Mouse (Mus musculus) forebrain, embryonic 16.5 days (tissue): ENCODE results near the gene Panx3. TPM values are rescaled to one million over a fixed set of nuclear protein-coding genes. Genes with fewer than 3 reads are reported as not detected.
A peak's percentile ranks its signal among the peaks of the same experiment; 100 is the strongest.

ENCODE experiments used
- ATAC-seq: fragments of 200-750 bp; cut with Nextera tagmentation; 2 replicates; pipeline ENCODE4 v1.8.0; 2017; ENCODE audit warnings: mild to moderate bottlenecking, moderate library complexity
- H3K27ac ChIP-seq: fragments of 300-500 bp; sonication (generic); 2 replicates; pipeline ENCODE4 v1.5.1; 2014; ENCODE audit warnings: low read length, control low read depth
- H3K27me3 ChIP-seq: fragments of 300-500 bp; sonication (generic); replicated peaks from 2 replicates; pipeline ENCODE4 v1.6.1; 2014; ENCODE audit warnings: low read length; ENCODE audit not compliant: control insufficient read depth, insufficient read depth
- H3K36me3 ChIP-seq: fragments of 300-500 bp; sonication (generic); 2 replicates; pipeline ENCODE4 v1.6.1; 2014; ENCODE audit not compliant: control insufficient read depth, insufficient read depth
- H3K4me1 ChIP-seq: fragments of 300-500 bp; sonication (generic); replicated peaks from 2 replicates; pipeline ENCODE4 v1.6.1; 2014; ENCODE audit warnings: low read length; ENCODE audit not compliant: control insufficient read depth, insufficient read depth
- H3K4me2 ChIP-seq: fragments of 300-500 bp; sonication (generic); 2 replicates; pipeline ENCODE4 v1.6.1; 2014; ENCODE audit warnings: mild to moderate bottlenecking, low read length, control low read depth
- H3K4me3 ChIP-seq: fragments of 300-500 bp; sonication (generic); replicated peaks from 2 replicates; pipeline ENCODE4 v1.5.1; 2014; ENCODE audit warnings: mild to moderate bottlenecking, low read length, control low read depth
- H3K9ac ChIP-seq: fragments of 300-500 bp; sonication (generic); replicated peaks from 2 replicates; pipeline ENCODE4 v1.6.1; 2014; ENCODE audit warnings: low read depth, low read length, control low read depth
- H3K9me3 ChIP-seq: fragments of 300-500 bp; sonication (generic); 2 replicates; pipeline ENCODE4 v1.6.1; 2016; ENCODE audit warnings: low read length; ENCODE audit not compliant: control insufficient read depth
- WGBS: fragments of 180-500 bp; shearing (Covaris S2); extraction: QIAGEN DNeasy Blood & Tissue Kit; methylation state at CpG from one replicate; pipeline ENCODE4 v1.1.7; 2014; 5-methylcytosine and 5-hydroxymethylcytosine counted together
- polyA plus RNA-seq: library from polyadenylated mRNA; unstranded; fragments of >200 nt; fragmentation: Nextera tagmentation; extraction: Ambion mirVana; gene quantifications from 2 replicates; pipeline ENCODE4 v1.2.1, GENCODE M21; 2015

The Panx3 gene
- polyA plus RNA-seq, 1 experiment from 2014 or later: not detected

DNA sequence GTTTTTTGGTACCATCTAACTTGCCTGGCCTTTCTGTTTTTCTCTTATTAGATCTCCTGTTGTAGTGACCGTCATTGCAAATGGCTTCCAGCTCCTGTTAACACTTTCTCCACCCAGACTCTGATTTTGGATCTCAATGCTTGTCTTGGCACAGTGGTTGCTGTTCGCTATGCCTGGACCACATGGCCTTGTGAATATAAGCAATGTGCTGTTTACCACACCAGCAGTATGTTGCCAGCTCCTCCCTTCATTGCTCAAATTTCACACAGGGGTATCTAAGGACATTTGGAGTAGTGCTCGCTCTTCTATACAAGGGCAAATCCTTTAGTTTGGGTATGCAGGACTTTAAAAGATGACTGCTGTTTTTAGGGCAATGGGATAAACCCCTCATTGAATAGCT is 22.8 kb downstream of the Panx3 start:
- Histone ChIP-seq H3K27ac (no peak overlapping the region), H3K27me3 (no peaks in the 10 kb centered on the region), H3K9me3 (no peaks in the 10 kb centered on the region), H3K9ac (no peak overlapping the region), H3K4me1 (no peaks in the 10 kb centered on the region), H3K36me3 (peaks cover 21% of the 10 kb centered on the region), H3K4me2 (no peak overlapping the region), H3K4me3 (no peak overlapping the region)
- 0 out of 2 replicates have a peak, but pooled peaks have one; percentile 33 for ATAC-seq
- 74% methylated on average over 3 of the region's 3 CpGs for WGBS

DNA sequence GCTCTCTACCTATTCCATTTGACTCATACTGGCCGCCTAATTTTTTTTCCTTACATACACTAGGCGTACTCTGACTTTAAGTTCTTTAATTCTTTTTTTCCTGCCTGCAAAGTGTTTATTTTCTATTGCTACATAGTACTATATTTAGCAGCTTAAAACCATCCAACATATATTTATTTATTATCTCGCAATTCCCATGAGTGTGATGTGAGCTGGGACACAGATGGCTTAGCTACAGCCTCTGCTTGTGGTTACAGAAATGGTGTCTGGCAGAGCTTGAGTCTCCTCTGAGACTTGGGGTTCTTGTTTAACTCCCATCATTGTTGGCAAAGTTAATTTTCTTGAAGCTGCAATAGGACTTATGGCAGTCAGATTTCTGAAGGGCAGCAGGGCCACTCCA is 30.3 kb downstream of the Panx3 start:
- H3K27me3 ChIP-seq: no peaks in the 10 kb centered on the region
- no peak; the same call in 1 of the 2 replicates for ATAC-seq
- no peaks in the 10 kb centered on the region for H3K36me3 ChIP-seq
- no peak overlapping the region for H3K27ac ChIP-seq
- H3K9ac ChIP-seq: no peak overlapping the region
- H3K9me3 ChIP-seq: no peaks in the 10 kb centered on the region
- H3K4me2 ChIP-seq: no peak overlapping the region
- 83% methylated on average over 3 of the region's 3 CpGs for WGBS
- H3K4me3 ChIP-seq: no peak overlapping the region
- no peaks in the 10 kb centered on the region for H3K4me1 ChIP-seq

DNA sequence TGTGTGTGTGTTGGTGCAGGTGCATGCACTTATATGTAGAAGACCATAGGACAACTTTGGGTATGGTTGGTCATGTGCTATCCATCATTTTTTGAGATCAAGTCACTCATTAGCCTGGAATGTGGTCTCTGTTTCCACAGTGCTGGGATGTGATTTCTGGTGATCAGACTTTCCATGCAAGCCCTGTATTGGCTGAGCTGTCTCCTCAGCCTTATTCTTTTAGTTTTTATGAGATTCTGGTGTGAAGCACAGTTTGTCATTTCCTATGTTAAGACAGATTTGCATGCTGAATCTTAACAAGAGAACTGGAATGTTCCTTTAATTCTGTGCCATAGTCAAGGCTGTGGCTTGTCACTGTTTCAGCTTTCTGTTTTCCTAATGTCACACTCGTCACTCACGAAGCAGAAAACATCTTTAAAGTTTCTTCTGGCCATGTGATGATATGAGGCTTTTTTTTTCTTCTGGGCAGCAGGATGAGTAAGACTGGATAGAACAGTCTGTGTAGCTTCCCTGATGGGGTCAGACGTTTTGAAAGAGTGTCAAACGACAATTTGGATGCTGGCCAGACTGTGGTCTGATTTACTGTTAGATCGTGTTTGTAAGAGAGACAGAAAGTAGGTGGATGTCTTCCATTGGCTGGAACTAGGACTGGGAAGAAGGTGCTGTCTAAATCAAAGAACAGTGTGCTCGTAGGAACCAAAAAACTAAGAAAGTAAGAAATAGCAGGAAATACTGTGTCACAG is 32.1 kb downstream of the Panx3 start:
- H3K27ac ChIP-seq: no peak overlapping the region
- no peak overlapping the region for H3K9ac ChIP-seq
- H3K4me2 ChIP-seq: no peak overlapping the region
- no peaks in the 10 kb centered on the region for H3K9me3 ChIP-seq
- H3K27me3 ChIP-seq: no peaks in the 10 kb centered on the region
- peak; percentile 54 for ATAC-seq
- no peaks in the 10 kb centered on the region for H3K4me1 ChIP-seq
- H3K36me3 ChIP-seq: no peaks in the 10 kb centered on the region
- H3K4me3 ChIP-seq: no peak overlapping the region
- 53% methylated on average over 6 of the region's 6 CpGs for WGBS

DNA sequence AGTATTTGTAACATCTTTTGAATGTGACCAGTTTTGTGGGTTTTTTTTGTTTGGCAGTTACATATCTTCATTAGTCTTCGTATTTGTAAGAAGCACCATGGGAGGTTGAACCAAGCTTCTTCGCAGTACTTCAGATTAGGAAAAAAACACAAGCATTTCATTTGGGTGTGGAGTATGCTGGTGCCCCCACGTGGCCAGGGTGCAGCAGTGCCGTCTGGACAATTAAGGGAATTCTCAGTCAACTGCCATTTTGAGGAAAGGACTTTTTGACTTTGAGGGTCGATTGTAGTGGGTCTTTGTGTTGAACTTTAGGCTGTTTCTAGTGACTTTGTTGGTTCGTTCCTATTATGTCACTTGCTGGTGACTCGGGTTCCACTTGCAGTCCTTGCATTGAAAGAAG is 32.7 kb downstream of the Panx3 start:
- peak; percentile 49 for ATAC-seq

DNA sequence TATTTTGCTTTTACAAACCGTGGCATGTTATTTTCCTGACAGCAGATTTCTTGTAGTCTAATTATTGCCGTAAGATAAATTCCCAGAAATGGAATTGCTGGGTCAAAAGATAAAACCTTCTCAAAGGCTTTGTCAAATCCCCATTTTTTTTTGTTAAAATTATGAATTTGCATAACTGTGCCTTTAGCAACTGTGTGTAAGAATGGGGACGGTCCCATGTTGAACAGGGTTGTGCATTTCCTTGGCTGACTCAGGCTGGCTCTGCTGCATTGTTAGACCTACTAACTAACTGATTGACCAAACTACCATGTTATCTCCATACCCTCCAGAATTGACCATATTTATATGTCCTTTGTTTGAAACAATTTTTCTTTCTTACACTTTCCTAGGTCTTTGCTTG is 34.8 kb downstream of the Panx3 start:
- H3K27me3 ChIP-seq: no peaks in the 10 kb centered on the region
- H3K4me2 ChIP-seq: no peak overlapping the region
- H3K27ac ChIP-seq: no peak overlapping the region
- no peaks in the 10 kb centered on the region for H3K9me3 ChIP-seq
- no peak overlapping the region for H3K4me3 ChIP-seq
- no peak overlapping the region for H3K9ac ChIP-seq
- no peaks in the 10 kb centered on the region for H3K36me3 ChIP-seq
- no peaks in the 10 kb centered on the region for H3K4me1 ChIP-seq
- no peak for ATAC-seq
- WGBS: 86% methylated on average over 3 of the region's 3 CpGs

More for the DNA sequence above, 32.7 kb downstream of the Panx3 start:
- Histone ChIP-seq H3K4me2 (no peak overlapping the region), H3K27me3 (no peaks in the 10 kb centered on the region), H3K27ac (no peak overlapping the region), H3K36me3 (no peaks in the 10 kb centered on the region), H3K4me3 (no peak overlapping the region), H3K4me1 (no peaks in the 10 kb centered on the region), H3K9ac (no peak overlapping the region), H3K9me3 (no peaks in the 10 kb centered on the region)
- WGBS: 14% methylated on average over 7 of the region's 7 CpGs

DNA sequence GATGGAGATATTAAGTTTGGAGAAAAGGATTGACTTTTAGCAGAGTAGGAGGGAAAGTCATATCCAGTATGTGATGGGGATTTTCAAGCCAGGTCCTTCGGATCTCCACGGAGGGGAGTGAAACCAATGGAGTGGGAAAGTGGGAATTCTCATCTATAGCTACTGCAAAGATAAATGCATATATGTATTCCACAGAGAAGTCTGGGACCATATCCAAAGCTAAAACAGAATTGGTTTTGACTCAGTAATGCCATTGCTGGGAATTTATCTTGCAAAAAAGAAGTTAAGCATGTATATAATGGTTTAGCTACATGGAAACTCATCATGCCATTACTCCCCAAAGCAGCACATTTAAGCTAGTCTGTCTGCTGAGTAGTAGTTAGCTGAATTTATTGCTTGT is 36.7 kb downstream of the Panx3 start:
- WGBS: 78% methylated on average over 2 of the region's 2 CpGs
- H3K4me2 ChIP-seq: no peak overlapping the region
- no peaks in the 10 kb centered on the region for H3K9me3 ChIP-seq
- no peak overlapping the region for H3K9ac ChIP-seq
- H3K4me3 ChIP-seq: no peak overlapping the region
- no peaks in the 10 kb centered on the region for H3K4me1 ChIP-seq
- no peak overlapping the region for H3K27ac ChIP-seq
- H3K27me3 ChIP-seq: no peaks in the 10 kb centered on the region
- ATAC-seq: no peak
- no peaks in the 10 kb centered on the region for H3K36me3 ChIP-seq

DNA sequence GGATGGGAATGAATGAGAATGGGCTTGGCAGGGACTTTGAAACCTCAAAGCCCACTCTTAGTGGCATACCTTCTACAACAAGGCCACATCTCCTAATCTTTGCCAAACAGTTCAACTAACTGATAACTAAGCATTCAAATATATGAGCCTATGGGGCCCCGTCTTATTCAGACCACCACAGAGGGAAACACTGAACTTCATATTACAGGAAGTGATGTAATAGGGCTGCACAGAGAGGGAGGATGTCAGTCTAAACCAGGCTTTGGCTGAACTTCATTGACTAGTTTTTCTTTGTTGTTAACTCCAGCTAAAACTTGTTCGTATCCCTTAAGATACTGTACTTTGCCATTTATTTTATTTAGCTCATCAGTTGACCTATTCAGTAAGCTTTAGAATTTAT is 39.1 kb downstream of the Panx3 start:
- H3K4me1 ChIP-seq: peaks cover 17% of the 10 kb centered on the region
- no peak overlapping the region for H3K9ac ChIP-seq
- H3K4me3 ChIP-seq: no peak overlapping the region
- no peaks in the 10 kb centered on the region for H3K9me3 ChIP-seq
- H3K36me3 ChIP-seq: no peaks in the 10 kb centered on the region
- no peaks in the 10 kb centered on the region for H3K27me3 ChIP-seq
- no peak overlapping the region for H3K27ac ChIP-seq
- 93% methylated on average over 2 of the region's 2 CpGs for WGBS
- H3K4me2 ChIP-seq: no peak overlapping the region
- ATAC-seq: no peak

DNA sequence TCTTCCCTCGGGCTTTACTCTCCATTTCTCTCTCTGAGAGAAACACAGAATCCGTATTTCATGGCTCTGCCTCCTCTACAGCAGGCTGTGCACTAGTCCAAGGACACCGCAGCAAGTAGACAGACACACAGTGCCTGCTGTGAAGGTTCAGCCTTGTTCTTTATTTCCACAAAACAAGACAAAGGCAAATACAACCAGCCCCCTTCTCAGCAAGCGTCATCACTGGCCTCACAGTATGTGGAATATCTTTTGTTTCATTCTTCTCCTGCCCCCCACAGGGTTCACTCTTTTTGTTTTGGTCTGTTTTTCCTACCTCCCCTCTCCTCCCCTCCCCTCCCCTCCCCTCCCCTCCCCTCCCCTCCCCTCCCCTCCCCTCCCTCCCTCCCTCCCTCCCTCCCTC is 40.5 kb downstream of the Panx3 start:
- no peak overlapping the region for H3K4me3 ChIP-seq
- 42% methylated on average over 4 of the region's 4 CpGs for WGBS
- no peak overlapping the region for H3K9ac ChIP-seq
- no peaks in the 10 kb centered on the region for H3K36me3 ChIP-seq
- ATAC-seq: no peak
- no peak overlapping the region for H3K27ac ChIP-seq
- H3K9me3 ChIP-seq: no peaks in the 10 kb centered on the region
- H3K4me2 ChIP-seq: no peak overlapping the region
- H3K4me1 ChIP-seq: peaks cover 25% of the 10 kb centered on the region
- H3K27me3 ChIP-seq: no peaks in the 10 kb centered on the region

DNA sequence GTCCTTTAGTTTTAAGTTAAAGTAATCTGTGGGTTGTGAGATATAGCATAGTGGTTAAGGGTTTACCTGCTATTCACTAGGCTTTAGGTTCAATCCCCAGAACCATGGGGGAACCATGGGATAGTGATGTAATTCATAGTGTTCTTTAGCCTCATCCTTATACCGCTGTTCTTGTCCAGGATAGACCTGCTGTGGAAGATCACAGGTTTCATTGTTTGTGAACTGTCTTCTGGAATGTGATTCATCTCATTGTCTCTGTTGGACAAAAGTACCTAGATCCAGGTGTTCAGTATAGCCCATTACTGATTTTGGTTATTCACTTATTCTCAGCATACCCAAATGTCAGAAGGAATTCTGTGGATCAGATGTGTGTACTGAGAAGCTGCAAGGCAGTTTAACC is 41.8 kb downstream of the Panx3 start:
- no peak overlapping the region for H3K27ac ChIP-seq
- H3K4me3 ChIP-seq: no peak overlapping the region
- H3K9ac ChIP-seq: no peak overlapping the region
- no peaks in the 10 kb centered on the region for H3K9me3 ChIP-seq
- H3K4me1 ChIP-seq: peaks cover 29% of the 10 kb centered on the region
- H3K36me3 ChIP-seq: no peaks in the 10 kb centered on the region
- WGBS: 100% methylated on average over 1 of the region's 1 CpGs
- no peaks in the 10 kb centered on the region for H3K27me3 ChIP-seq
- no peak for ATAC-seq
- no peak overlapping the region for H3K4me2 ChIP-seq
